Mouse (Mus musculus) central nervous system, embryonic 14 days (tissue): ENCODE data around the gene Ms4a2. TPM values are rescaled to one million over a fixed set of nuclear protein-coding genes. Genes with fewer than 3 reads are reported as not detected.

Experiments
- polyA plus RNA-seq: library from polyadenylated mRNA; depleted of rRNA; stranded (reverse); fragments of >200 nt; gene quantifications from 2 replicates; pipeline ENCODE4 v1.2.3, GENCODE M21; 2012; rRNA removed

Gene Ms4a2
- 0.05 and 0.15 TPM in 2 replicates for polyA plus RNA-seq

DNA sequence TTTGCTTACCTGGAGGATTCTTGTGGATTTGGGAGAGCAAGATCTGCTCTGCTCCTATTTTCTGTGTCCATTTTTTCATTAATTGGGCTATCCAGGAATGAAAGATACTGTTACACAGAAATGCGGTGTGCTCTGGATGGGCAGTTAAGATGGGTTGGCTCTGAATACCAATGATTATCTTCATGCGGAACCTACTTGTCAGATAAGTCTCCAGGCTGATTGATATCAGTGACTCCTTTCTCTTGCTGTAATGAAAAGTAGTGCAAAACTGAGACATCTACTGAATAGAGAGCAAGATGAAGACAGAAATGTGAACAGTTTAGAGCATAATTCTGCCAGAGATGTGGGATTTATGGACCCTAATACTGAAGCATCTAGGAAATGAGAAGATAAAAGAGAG lies at the start of gene Ms4a2:
Gene Ms4a2, minus strand, starts transcription at position 169 of the 400 bp plus-strand sequence.

DNA sequence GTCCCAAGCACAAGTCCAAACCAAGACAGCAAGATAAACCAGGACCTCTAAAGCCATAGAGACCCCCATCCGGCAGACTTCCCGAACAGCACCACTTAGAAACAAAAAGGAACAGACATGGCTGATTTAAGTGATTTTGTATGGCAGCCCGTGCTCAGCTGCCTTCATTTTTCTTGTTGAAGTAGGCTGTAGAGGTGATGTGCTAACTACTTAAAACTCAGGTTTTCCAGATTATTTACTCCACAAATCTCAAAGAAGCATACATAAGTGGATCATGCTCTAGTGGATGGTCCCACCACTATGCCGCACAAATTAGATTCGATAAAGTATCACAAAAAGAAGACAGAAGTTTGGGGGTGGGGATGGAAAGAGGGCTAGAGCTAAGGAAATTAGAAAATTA lies 36.9 kb upstream of the Ms4a2 start, which contains the start of gene Oosp2:
Gene Oosp2, minus strand, starts transcription at position 101 of the 400 bp plus-strand sequence.

GRCm38 (mm10) chr19:11640732-11641131 lies 17.2 kb upstream of the Ms4a2 start, which contains the start of gene Ms4a3:
Gene Ms4a3, minus strand, starts transcription at chr19:11640851.

DNA sequence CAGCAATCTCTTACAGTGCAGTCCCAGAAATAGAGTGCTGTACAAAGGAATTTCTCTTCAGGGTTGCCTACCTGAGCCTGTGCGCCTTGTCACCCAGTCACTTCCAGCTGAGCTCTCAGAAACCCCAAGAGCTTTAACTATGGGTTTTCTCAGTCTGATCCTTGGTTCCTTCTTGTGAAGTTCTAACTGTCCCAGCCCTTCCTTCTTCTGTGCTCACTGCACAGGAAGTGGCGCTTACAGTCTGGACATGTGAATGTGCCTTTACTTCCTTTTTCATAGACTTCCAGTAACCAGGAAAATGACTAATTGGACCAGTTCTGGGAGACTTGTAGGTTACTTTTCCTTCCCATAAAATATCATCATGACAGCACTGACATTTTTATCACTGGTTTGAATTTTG lies 18.9 kb downstream of the Ms4a2 start, which contains the start of gene Ms4a6d:
Gene Ms4a6d, minus strand, starts transcription at position 247 of the 400 bp plus-strand sequence.

Other genes with a start within 250 kb of the Ms4a2 start
- gene Ms4a4a, start 248.2 kb downstream of the Ms4a2 start, polyA plus RNA-seq, result 0.41 TPM in 2 replicates
- gene Ms4a4c, start 218.9 kb downstream of the Ms4a2 start, polyA plus RNA-seq, result 0.47 and 0.85 TPM in 2 replicates
- 0.14 TPM in 2 replicates for gene Ms4a4b, start 180.2 kb downstream of the Ms4a2 start, polyA plus RNA-seq
- 4.0 and 4.7 TPM in 2 replicates for gene Ms4a6c, start 154.4 kb downstream of the Ms4a2 start, polyA plus RNA-seq
- 0.09 and 0.10 TPM in 2 replicates for gene Gm8369, start 137.8 kb downstream of the Ms4a2 start, polyA plus RNA-seq
- 3.5 and 3.6 TPM in 2 replicates for gene Ms4a6b, start 107.2 kb downstream of the Ms4a2 start, polyA plus RNA-seq
- gene Ms4a4d, start 86.9 kb downstream of the Ms4a2 start, polyA plus RNA-seq, result 0.06 and 0.20 TPM in 2 replicates
- gene Ms4a6d, start 18.9 kb downstream of the Ms4a2 start, polyA plus RNA-seq, result 3.3 and 4.4 TPM in 2 replicates
- gene Ms4a3, start 17.1 kb upstream of the Ms4a2 start, polyA plus RNA-seq, result 0.14 and 0.24 TPM in 2 replicates
- gene Oosp2, start 36.8 kb upstream of the Ms4a2 start, polyA plus RNA-seq, result not detected in 2 replicates
- gene Oosp1, start 67.4 kb upstream of the Ms4a2 start, polyA plus RNA-seq, result not detected in 2 replicates
- not detected in 2 replicates for gene Oosp3, start 73.3 kb upstream of the Ms4a2 start, polyA plus RNA-seq
- gene Gif, start 123.8 kb upstream of the Ms4a2 start, polyA plus RNA-seq, result not detected in 2 replicates
- 32.7 and 34.8 TPM in 2 replicates for gene Mrpl16, start 146.7 kb upstream of the Ms4a2 start, polyA plus RNA-seq
- gene Stx3, start 195.7 kb upstream of the Ms4a2 start, polyA plus RNA-seq, result 27.9 and 31.0 TPM in 2 replicates
- gene Olfr1417, start 215.5 kb upstream of the Ms4a2 start, polyA plus RNA-seq, result not detected in 2 replicates
- gene Olfr1418, start 237.3 kb upstream of the Ms4a2 start, polyA plus RNA-seq, result not detected in 2 replicates